In the genomic region with DNA sequence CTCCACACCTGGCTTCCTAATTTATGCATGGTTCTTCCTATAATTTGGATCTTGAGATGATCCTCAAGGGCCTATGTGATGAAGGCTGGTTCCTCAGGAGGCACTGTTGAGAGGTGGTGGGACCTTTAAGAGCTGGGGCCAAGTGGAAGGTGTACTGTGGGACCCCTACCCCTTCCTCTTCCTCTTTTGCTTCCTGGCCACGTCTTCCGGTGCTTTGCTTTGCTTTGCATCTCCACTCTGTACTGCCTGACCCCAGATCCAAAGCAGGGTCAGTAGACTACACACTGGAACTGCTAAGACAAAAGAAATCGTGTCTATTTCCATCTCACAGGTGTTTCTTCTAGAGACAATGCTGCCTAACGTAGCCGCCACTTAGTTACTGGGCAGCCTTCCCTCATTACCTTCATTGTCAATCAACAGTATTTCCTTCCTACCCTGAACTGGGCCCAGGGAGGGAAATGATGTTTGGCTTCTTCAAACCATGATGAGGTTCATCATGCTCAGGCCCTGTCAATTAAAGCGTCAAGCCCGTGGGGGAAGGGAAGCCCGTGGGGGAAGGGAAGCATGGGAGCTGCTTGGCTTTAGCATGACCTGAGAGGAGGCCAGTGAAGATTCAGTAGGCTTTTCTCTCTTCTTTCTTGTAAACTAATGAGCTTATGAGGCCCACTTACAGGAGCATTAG, we compare ENCODE assay signal across 8 mouse cellular contexts. TPM values are rescaled to one million over a fixed set of nuclear protein-coding genes. Genes with fewer than 3 reads are reported as not detected.
A peak's percentile ranks its signal among the peaks of the same experiment; 100 is the strongest.
DNase-seq lines count a peak whose midpoint lies in the region; TF ChIP-seq lines count a peak whose summit lies in the region.

No protein-coding gene starts in this region.

- 0 out of 2 replicates have a peak, but pooled peaks cover 7% of the 10 kb centered on the region for H3K36me3 ChIP-seq in limb, embryonic 10.5 days

- no peaks in the 10 kb centered on the region for H3K4me1 ChIP-seq in embryonic fibroblast, embryonic 13.5 days (ENCODE audit: control insufficient read depth, insufficient read depth, low read length)
- H3K4me1 ChIP-seq in limb, embryonic 10.5 days = peaks cover 49% of the 10 kb centered on the region

- peak overlapping the region; percentile 71; the same call in 1 of the 2 replicates for H3K4me3 ChIP-seq in embryonic fibroblast, embryonic 13.5 days (ENCODE audit: insufficient read depth, low read length)
- peak overlapping the region; percentile 81 for H3K4me3 ChIP-seq in limb, embryonic 10.5 days

- peak; percentile 35; the same call in 1 of the 2 replicates for TF ChIP-seq POLR2A in embryonic fibroblast, embryonic 13.5 days (IDR thresholded peaks at IDR 0.05; ENCODE audit: low read depth, low read length)

- peak; percentile 49 for DNase-seq in cerebellum, adult 11-12 months
- DNase-seq in cerebellum, postnatal 4 days (ENCODE audit: low spot score in 2 of 2) = no peak
- DNase-seq in CD4-positive helper T cell, adult 2 months (ENCODE audit: low read depth, low spot score) = peak; percentile 62
- DNase-seq in limb, embryonic 10.5 days (ENCODE audit: low spot score) = no peak
- peak; percentile 73 for DNase-seq in retina, postnatal 7 days (ENCODE audit: low read depth, low spot score)
- no peak for DNase-seq in frontal cortex, postnatal 25 days (ENCODE audit: low spot score in 2 of 2)
- DNase-seq in layer of hippocampus, adult 18-20 months (ENCODE audit: low spot score in 2 of 2) = no peak

- H3K9me3 ChIP-seq in limb, embryonic 10.5 days (replicated peaks) = no peaks in the 10 kb centered on the region

- WGBS in limb, embryonic 10.5 days = 57% methylated on average over 8 of the region's 8 CpGs

- H3K27ac ChIP-seq in embryonic fibroblast, embryonic 13.5 days (ENCODE audit: insufficient read depth, low read length) = no peak overlapping the region
- peak overlapping the region; percentile 75 for H3K27ac ChIP-seq in limb, embryonic 10.5 days

- no peak for TF ChIP-seq CTCF in embryonic fibroblast, embryonic 13.5 days (IDR thresholded peaks at IDR 0.05; ENCODE audit: borderline replicate concordance, insufficient read depth, low read length)

- no peaks in the 10 kb centered on the region for H3K27me3 ChIP-seq in limb, embryonic 10.5 days (ENCODE audit: low read depth, poor library complexity, severe bottlenecking)

RNA-seq across cellular contexts. Expression of a gene that starts 2.9 kb away (rescaled TPM):
- 1,555 and 1,872 TPM in 2 replicates for polyA plus RNA-seq in embryonic fibroblast, embryonic 13.5 days (2011; ENCODE audit: insufficient read length, low read depth, missing spikeins)
- polyA plus RNA-seq in limb, embryonic 10.5 days (2016; fragmentation: Nextera tagmentation; extraction: Ambion mirVana) = 2,907 and 3,028 TPM in 2 replicates
- 100 to 1,000 TPM; 264 to 325 TPM for total RNA-seq in layer of hippocampus, adult 18-20 months (2021)

RNA-seq across cellular contexts. Expression of a gene that starts 55.9 kb away (rescaled TPM):
- polyA plus RNA-seq in embryonic fibroblast, embryonic 13.5 days (2011; ENCODE audit: insufficient read length, low read depth, missing spikeins) = 132 and 150 TPM in 2 replicates
- 41.6 and 48.5 TPM in 2 replicates for polyA plus RNA-seq in limb, embryonic 10.5 days (2016; fragmentation: Nextera tagmentation; extraction: Ambion mirVana)
- 10 to 100 TPM; 64.2 to 65.8 TPM for total RNA-seq in layer of hippocampus, adult 18-20 months (2021)

Comparison
In these comparisons a context has a peak if more than half of its experiments do, and no peak if none do; other contexts are left out.
1. DNase-seq: peak in cerebellum, adult 11-12 months (single experiment), CD4-positive helper T cell, adult 2 months (single experiment) and retina, postnatal 7 days (single experiment); none in cerebellum, postnatal 4 days (0 of 2), limb, embryonic 10.5 days (single experiment), frontal cortex, postnatal 25 days (0 of 2) and layer of hippocampus, adult 18-20 months (0 of 2).